Mouse (Mus musculus) liver, postnatal 0 days (tissue): Measurements from ENCODE around the gene Tmem35b. TPM values are rescaled to one million over a fixed set of nuclear protein-coding genes. Genes with fewer than 3 reads are reported as not detected.
"Not testable (repeated sequence)": the region's sequence is repeated elsewhere in the genome, so short reads cannot be mapped to it uniquely, and the experiment has no call there.

ENCODE experiments used
- ATAC-seq: fragments of 200-750 bp; cut with Nextera tagmentation; 2 replicates; pipeline ENCODE4 v1.8.0; 2017; ENCODE audit warnings: mild to moderate bottlenecking, moderate library complexity
- DNase-seq: peaks from one replicate; pipeline ENCODE4 v3.0.0-alpha.2; 2016
- H3K27ac ChIP-seq: fragments of 300-500 bp; sonication (generic); 2 replicates; pipeline ENCODE4 v1.5.1; 2014; ENCODE audit warnings: antibody characterized with exemption, moderate library complexity, mild to moderate bottlenecking, low read depth
- H3K27me3 ChIP-seq: fragments of 300-500 bp; sonication (generic); 2 replicates; pipeline ENCODE4 v1.6.1; 2014; ENCODE audit warnings: low read length, control low read depth, mixed read lengths; ENCODE audit not compliant: insufficient read depth
- H3K36me3 ChIP-seq: fragments of 300-500 bp; sonication (generic); replicated peaks from 2 replicates; pipeline ENCODE4 v1.6.1; 2014; ENCODE audit warnings: mild to moderate bottlenecking, control low read depth, low read length, moderate library complexity, mixed read lengths; ENCODE audit not compliant: insufficient read depth
- H3K4me1 ChIP-seq: fragments of 300-500 bp; sonication (generic); 2 replicates; pipeline ENCODE4 v1.6.1; 2014; ENCODE audit warnings: antibody characterized with exemption, mild to moderate bottlenecking, control low read depth; ENCODE audit not compliant: insufficient read depth
- H3K4me2 ChIP-seq: fragments of 300-500 bp; sonication (generic); 2 replicates; pipeline ENCODE4 v1.6.1; 2014; ENCODE audit warnings: low read depth, mild to moderate bottlenecking, low read length, moderate library complexity, mixed read lengths
- H3K4me3 ChIP-seq: fragments of 300-500 bp; sonication (generic); 2 replicates; pipeline ENCODE4 v1.5.1; 2014; ENCODE audit warnings: low read depth, low read length
- H3K9ac ChIP-seq: fragments of 300-500 bp; sonication (generic); replicated peaks from 2 replicates; pipeline ENCODE4 v1.6.1; 2014; ENCODE audit warnings: mild to moderate bottlenecking, moderate library complexity
- H3K9me3 ChIP-seq: fragments of 300-500 bp; sonication (generic); 2 replicates; pipeline ENCODE4 v1.6.1; 2016; ENCODE audit warnings: mild to moderate bottlenecking, control low read depth, low read length, mixed read lengths
- CTCF ChIP-seq: sonication (generic); IDR thresholded peaks from 2 replicates; pipeline ENCODE4 v1.5.1; 2016; ENCODE audit warnings: antibody characterized with exemption, low read depth
- EP300 ChIP-seq: IDR thresholded peaks from 2 replicates; pipeline ENCODE4 v1.6.1; 2016; ENCODE audit warnings: antibody characterized with exemption, low read depth, mild to moderate bottlenecking
- WGBS: fragments of 180-500 bp; shearing (Covaris S2); extraction: QIAGEN DNeasy Blood & Tissue Kit; methylation state at CpG from one replicate; pipeline ENCODE4 v1.1.7; 2014; ENCODE audit not compliant: insufficient replicate concordance; 5-methylcytosine and 5-hydroxymethylcytosine counted together
- polyA plus RNA-seq: library from polyadenylated mRNA; unstranded; fragments of >200 nt; fragmentation: Nextera tagmentation; extraction: Ambion mirVana; gene quantifications from 2 replicates; pipeline ENCODE4 v1.2.1, GENCODE M21; 2015

The Tmem35b gene
- polyA plus RNA-seq, 1 experiment from 2014 or later = 7.7 TPM

- H3K4me3 ChIP-seq = no peak overlapping the region
- no peak overlapping the region for H3K27ac ChIP-seq
- no peak overlapping the region for H3K9ac ChIP-seq
- no peaks in the 10 kb centered on the region for H3K9me3 ChIP-seq
- H3K4me2 ChIP-seq = no peak overlapping the region
- TF ChIP-seq EP300 (no peak), CTCF (no peak)
- H3K36me3 ChIP-seq = 0 out of 2 replicates have a peak, but pooled peaks cover 8% of the 10 kb centered on the region
- H3K27me3 ChIP-seq = no peaks in the 10 kb centered on the region
- ATAC-seq = no peak
- WGBS = 72% methylated on average over 1 of the region's 1 CpGs
- no peak for DNase-seq
- H3K4me1 ChIP-seq = no peaks in the 10 kb centered on the region
These were observed 32.3 kb upstream of the Tmem35b start for GRCm38 (mm10) chr4:127091188-127091587.

- H3K4me3 ChIP-seq = no peak overlapping the region
- no peak for ATAC-seq
- H3K27ac ChIP-seq = no peak overlapping the region
- no peaks in the 10 kb centered on the region for H3K9me3 ChIP-seq
- no peak overlapping the region for H3K9ac ChIP-seq
- no peaks in the 10 kb centered on the region for H3K4me1 ChIP-seq
- H3K4me2 ChIP-seq = no peak overlapping the region
- no peak for DNase-seq
- no peaks in the 10 kb centered on the region for H3K36me3 ChIP-seq
- TF ChIP-seq EP300 (no peak), CTCF (no peak)
- 81% methylated on average over 4 of the region's 4 CpGs for WGBS
- no peaks in the 10 kb centered on the region for H3K27me3 ChIP-seq
These were observed 28.4 kb upstream of the Tmem35b start for GRCm38 (mm10) chr4:127095090-127095489.

DNA sequence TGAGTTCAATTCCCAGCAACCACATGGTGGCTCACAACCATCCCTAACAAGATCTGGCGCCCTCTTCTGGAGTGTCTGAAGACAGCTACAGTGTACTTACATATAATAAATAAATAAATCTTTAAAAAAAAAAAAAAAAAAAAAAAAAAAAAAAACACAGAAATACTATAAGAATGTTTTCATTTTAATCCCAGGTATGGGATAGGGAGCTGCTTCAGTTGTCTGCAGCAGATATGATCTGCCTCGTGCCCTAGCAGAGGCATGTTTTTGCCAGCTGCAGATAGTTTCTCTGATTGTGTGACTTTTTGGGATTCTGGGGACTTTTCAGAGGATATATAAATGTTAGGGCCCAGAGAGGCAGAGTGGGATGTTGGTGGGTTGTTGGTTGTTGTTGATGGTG, 23.9 kb upstream of the Tmem35b start:
- DNase-seq, H3K9ac ChIP-seq, H3K9me3 ChIP-seq, H3K27ac ChIP-seq, H3K27me3 ChIP-seq, ATAC-seq, H3K4me2 ChIP-seq, H3K4me1 ChIP-seq, H3K4me3 ChIP-seq, H3K36me3 ChIP-seq: not testable (repeated sequence)
- 84% methylated on average over 1 of the region's 2 CpGs for WGBS

- Histone ChIP-seq H3K27ac (no peak overlapping the region), H3K9ac (no peak overlapping the region), H3K4me2 (no peak overlapping the region), H3K4me3 (no peak overlapping the region), H3K4me1 (no peaks in the 10 kb centered on the region), H3K9me3 (no peaks in the 10 kb centered on the region), H3K36me3 (peaks cover 10% of the 10 kb centered on the region), H3K27me3 (no peaks in the 10 kb centered on the region)
- no peak for ATAC-seq
- no peak for DNase-seq
- TF ChIP-seq CTCF (no peak), EP300 (no peak)
- WGBS = 73% methylated on average over 4 of the region's 4 CpGs
These were observed 15.9 kb upstream of the Tmem35b start for GRCm38 (mm10) chr4:127107566-127107965.

GRCm38 (mm10) chr4:127110570-127110969, 12.9 kb upstream of the Tmem35b start:
- Histone ChIP-seq H3K9ac (no peak overlapping the region), H3K4me2 (no peak overlapping the region), H3K36me3 (peaks cover 8% of the 10 kb centered on the region), H3K9me3 (no peaks in the 10 kb centered on the region), H3K27me3 (no peaks in the 10 kb centered on the region), H3K4me1 (no peaks in the 10 kb centered on the region), H3K4me3 (no peak overlapping the region), H3K27ac (no peak overlapping the region)
- ATAC-seq (no peak), DNase-seq (no peak)
- no peak for TF ChIP-seq EP300
- no peak for TF ChIP-seq CTCF
- WGBS = 70% methylated on average over 4 of the region's 4 CpGs

GRCm38 (mm10) chr4:127124331-127124730, 840 bp downstream of the Tmem35b start:
- no peaks in the 10 kb centered on the region for H3K9me3 ChIP-seq
- no peak for DNase-seq
- H3K36me3 ChIP-seq = no peaks in the 10 kb centered on the region; the same call in 1 of the 2 replicates
- TF ChIP-seq CTCF (no peak), EP300 (no peak)
- no peaks in the 10 kb centered on the region for H3K27me3 ChIP-seq
- no peak overlapping the region for H3K9ac ChIP-seq
- H3K27ac ChIP-seq = no peak overlapping the region
- peaks cover 10% of the 10 kb centered on the region for H3K4me1 ChIP-seq
- H3K4me2 ChIP-seq = no peak overlapping the region
- ATAC-seq = no peak
- 78% methylated on average over 1 of the region's 1 CpGs for WGBS
- H3K4me3 ChIP-seq = no peak overlapping the region
